Mouse (Mus musculus): ENCODE measurements around the gene Hdgf. TPM values are rescaled to one million over a fixed set of nuclear protein-coding genes. Genes with fewer than 3 reads are reported as not detected.

Gene Hdgf
- total and polyA plus RNA-seq, 3 experiments, result 578 to 1,810 (median 722) TPM

DNA sequence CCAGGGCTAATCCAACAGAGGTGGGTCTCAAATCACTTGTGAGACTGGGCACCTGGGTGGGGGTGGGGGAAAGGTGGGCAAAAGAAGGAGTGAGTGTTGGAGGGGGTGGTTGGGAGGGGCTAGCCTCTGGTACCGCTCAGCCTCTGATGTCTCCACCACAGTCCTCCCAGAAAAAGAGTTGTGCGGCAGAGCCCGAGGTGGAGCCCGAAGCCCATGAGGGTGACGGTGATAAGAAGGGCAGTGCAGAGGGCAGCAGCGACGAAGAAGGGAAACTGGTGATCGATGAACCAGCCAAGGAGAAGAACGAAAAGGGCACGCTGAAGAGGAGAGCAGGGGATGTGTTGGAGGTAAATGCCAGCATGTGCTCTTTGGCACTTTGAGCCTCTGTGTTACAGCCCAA, 7.8 kb downstream of the Hdgf start:
- DNase-seq (ENCODE audit: low spot score) (no peak), ATAC-seq (ENCODE audit: extremely low read depth, insufficient number of reproducible peaks, low FRiP score, poor library complexity, severe bottlenecking) (no peak)
- no peaks in the 10 kb centered on the region for H3K27me3 ChIP-seq (ENCODE audit: insufficient read depth, low read length)
- H3K4me1 ChIP-seq (ENCODE audit: insufficient read depth, low read depth, low read length), result peaks cover 82% of the 10 kb centered on the region
- no peak for TF ChIP-seq TAL1 (conservative IDR thresholded peaks at IDR 0.05; ENCODE audit: low read depth, low read length)
- no peak for TF ChIP-seq CTCF (IDR thresholded peaks at IDR 0.05; ENCODE audit: low read depth, low read length)
- TF ChIP-seq POLR2AphosphoS5 (IDR thresholded peaks at IDR 0.05; ENCODE audit: insufficient replicate concordance, low read depth, low read length), result no peak
- TF ChIP-seq GATA1 (IDR thresholded peaks at IDR 0.05; ENCODE audit: borderline replicate concordance, low read length), result no peak
- TF ChIP-seq GATA2 (IDR thresholded peaks at IDR 0.05; ENCODE audit: borderline replicate concordance, low read depth, low read length), result no peak
- H3K36me3 ChIP-seq (replicated peaks), result peaks cover 96% of the 10 kb centered on the region
- H3K9me3 ChIP-seq (replicated peaks), result no peaks in the 10 kb centered on the region
- peak overlapping the region; percentile 36; the same call in 1 of the 2 replicates for H3K4me3 ChIP-seq (ENCODE audit: low read depth, low read length)

DNA sequence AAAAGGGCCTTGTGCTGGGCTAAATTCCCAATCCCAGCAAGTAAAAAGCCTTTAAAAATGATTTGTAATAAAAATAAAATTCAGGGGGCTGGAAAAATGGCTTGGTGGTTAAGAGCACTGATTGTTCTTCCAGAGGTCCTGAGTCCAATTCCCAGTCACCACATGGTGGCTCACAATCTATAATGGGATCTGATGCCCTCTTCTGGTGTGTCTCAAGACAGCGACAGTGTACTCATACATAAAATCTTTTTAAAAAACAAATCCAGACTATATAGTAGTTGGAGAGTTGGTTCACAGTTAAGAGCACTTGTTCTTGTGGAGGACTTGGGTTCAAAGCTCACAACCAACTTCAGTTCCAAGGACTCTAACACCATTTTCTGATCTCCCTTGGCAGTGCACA, 10.9 kb downstream of the Hdgf start:
- DNase-seq (ENCODE audit: low spot score) (no peak), ATAC-seq (ENCODE audit: extremely low read depth, insufficient number of reproducible peaks, low FRiP score, poor library complexity, severe bottlenecking) (no peak)
- TF ChIP-seq GATA2 (IDR thresholded peaks at IDR 0.05; ENCODE audit: borderline replicate concordance, low read depth, low read length) (no peak), POLR2AphosphoS5 (IDR thresholded peaks at IDR 0.05; ENCODE audit: insufficient replicate concordance, low read depth, low read length) (no peak), GATA1 (IDR thresholded peaks at IDR 0.05; ENCODE audit: borderline replicate concordance, low read length) (no peak), CTCF (IDR thresholded peaks at IDR 0.05; ENCODE audit: low read depth, low read length) (no peak), TAL1 (conservative IDR thresholded peaks at IDR 0.05; ENCODE audit: low read depth, low read length) (no peak)
- Histone ChIP-seq H3K9me3 (replicated peaks) (no peaks in the 10 kb centered on the region), H3K4me1 (ENCODE audit: insufficient read depth, low read depth, low read length) (peaks cover 72% of the 10 kb centered on the region), H3K27me3 (ENCODE audit: insufficient read depth, low read length) (no peaks in the 10 kb centered on the region), H3K36me3 (replicated peaks) (peaks cover 81% of the 10 kb centered on the region), H3K4me3 (ENCODE audit: low read depth, low read length) (no peak overlapping the region)

DNA sequence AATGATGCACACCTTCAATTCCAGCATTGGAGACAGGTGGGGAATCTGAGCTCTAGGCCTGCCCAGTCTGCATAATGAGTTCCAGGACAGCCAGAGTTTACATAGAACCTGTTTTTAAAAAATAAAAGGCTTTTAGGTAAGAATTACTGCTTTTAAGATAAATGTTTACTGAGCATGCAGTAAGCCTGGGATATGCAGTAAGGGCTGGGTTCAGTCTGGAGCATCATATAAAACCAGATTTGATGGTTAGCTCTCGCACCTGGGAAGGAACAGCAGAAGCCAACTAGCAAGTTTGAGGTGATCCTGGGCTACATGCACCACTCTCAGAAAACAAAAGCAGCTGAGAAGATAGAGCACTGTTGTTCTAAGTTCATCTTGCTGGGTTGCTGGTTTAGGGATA, 12.4 kb downstream of the Hdgf start:
- DNase-seq (ENCODE audit: low spot score), result no peak
- H3K36me3 ChIP-seq (replicated peaks), result peaks cover 81% of the 10 kb centered on the region
- H3K4me3 ChIP-seq (ENCODE audit: low read depth, low read length), result no peak overlapping the region; the same call in 1 of the 2 replicates
- no peaks in the 10 kb centered on the region for H3K9me3 ChIP-seq (replicated peaks)
- TF ChIP-seq TAL1 (conservative IDR thresholded peaks at IDR 0.05; ENCODE audit: low read depth, low read length) (no peak), CTCF (IDR thresholded peaks at IDR 0.05; ENCODE audit: low read depth, low read length) (no peak), POLR2AphosphoS5 (IDR thresholded peaks at IDR 0.05; ENCODE audit: insufficient replicate concordance, low read depth, low read length) (no peak)
- ATAC-seq (ENCODE audit: extremely low read depth, insufficient number of reproducible peaks, low FRiP score, poor library complexity, severe bottlenecking), result no peak
- peaks cover 61% of the 10 kb centered on the region for H3K4me1 ChIP-seq (ENCODE audit: insufficient read depth, low read depth, low read length)
- no peaks in the 10 kb centered on the region for H3K27me3 ChIP-seq (ENCODE audit: insufficient read depth, low read length)

DNA sequence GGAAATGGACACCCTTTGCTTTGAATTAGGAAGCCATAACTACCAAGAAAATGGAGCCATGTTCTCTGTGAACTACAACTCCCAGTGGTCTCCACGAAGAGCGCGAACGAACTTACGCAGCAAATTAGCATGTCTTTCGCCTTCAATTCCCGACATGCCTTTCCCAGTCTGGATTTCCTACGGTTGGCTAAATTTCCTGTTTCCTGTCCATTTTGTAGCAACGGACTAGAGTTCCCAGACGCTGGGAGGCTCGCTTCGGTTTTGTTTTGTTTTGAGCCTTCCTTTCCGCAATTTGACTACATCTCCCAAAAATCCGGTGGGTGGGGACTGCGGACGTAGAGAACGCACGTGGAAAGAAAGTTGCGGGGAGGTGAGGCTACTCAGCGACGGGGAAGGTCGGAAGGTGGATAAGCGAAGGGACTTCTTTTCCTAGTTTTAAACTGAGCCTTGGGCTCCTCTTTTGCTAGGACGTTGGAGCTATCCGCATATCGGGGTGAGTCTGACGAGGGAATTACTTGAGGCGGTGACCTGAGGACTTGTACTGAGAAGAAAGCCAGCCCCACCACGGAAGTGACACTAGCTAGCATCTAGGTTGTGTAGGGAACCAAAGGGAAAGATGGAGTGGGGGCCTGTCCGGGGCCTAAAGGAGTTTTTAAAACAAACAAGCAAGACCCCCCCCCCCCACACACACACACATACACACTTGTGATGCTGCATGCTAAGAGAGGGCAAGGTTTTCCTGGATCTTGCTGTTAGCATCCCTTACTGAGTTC, 13.4 kb downstream of the Hdgf start, which contains the start of gene Mrpl24:
Mrpl24 (plus strand) TSS at position 171 of the 773 bp plus-strand sequence.
- ATAC-seq (ENCODE audit: extremely low read depth, insufficient number of reproducible peaks, low FRiP score, poor library complexity, severe bottlenecking) (peak; percentile 64), DNase-seq (ENCODE audit: low spot score) (peak; percentile 50)
- peaks cover 58% of the 10 kb centered on the region for H3K4me1 ChIP-seq (ENCODE audit: insufficient read depth, low read depth, low read length)
- peak within 1 kb of the TSS; percentile 73 for H3K4me3 ChIP-seq (ENCODE audit: low read depth, low read length)
- no peaks in the 10 kb centered on the region for H3K9me3 ChIP-seq (replicated peaks)
- TF ChIP-seq TAL1 (conservative IDR thresholded peaks at IDR 0.05; ENCODE audit: low read depth, low read length), result no peak
- TF ChIP-seq GATA2 (IDR thresholded peaks at IDR 0.05; ENCODE audit: borderline replicate concordance, low read depth, low read length), result no peak
- no peak for TF ChIP-seq GATA1 (IDR thresholded peaks at IDR 0.05; ENCODE audit: borderline replicate concordance, low read length)
- no peak for TF ChIP-seq POLR2AphosphoS5 (IDR thresholded peaks at IDR 0.05; ENCODE audit: insufficient replicate concordance, low read depth, low read length)
- TF ChIP-seq CTCF (IDR thresholded peaks at IDR 0.05; ENCODE audit: low read depth, low read length), result no peak
- no peaks in the 10 kb centered on the region for H3K27me3 ChIP-seq (ENCODE audit: insufficient read depth, low read length)
- peaks cover 81% of the 10 kb centered on the region for H3K36me3 ChIP-seq (replicated peaks)

DNA sequence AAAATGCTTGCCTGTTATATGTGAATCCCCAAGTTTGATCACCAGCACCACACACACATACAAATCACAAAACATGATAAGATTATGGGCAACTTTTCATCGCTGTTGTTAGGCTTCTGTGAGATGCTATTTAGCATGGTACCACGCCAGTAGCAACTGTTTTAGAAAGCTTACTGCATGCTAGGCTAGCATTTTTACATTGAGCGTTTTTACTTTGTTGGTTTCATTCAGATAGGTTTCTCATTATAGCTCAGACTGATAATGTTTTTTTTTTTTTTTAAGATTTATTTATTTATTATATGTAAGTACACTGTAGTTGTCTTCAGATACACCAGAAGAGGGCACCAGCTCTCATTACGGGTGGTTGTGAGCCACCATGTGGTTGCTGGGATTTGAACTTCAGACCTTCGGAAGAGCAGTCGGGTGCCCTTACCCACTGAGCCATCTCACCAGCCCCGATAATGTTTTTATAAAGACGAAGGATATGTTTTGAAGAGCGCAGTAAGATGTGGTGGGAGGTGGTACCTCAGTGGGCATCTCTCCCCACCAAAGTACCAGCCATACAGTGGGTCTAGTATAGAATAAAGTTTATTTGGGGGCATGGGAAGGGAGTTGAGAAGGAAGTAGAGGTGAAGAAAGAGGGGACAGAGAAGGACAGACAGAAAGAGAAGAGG, 14.3 kb downstream of the Hdgf start:
- no peak for ATAC-seq (ENCODE audit: extremely low read depth, insufficient number of reproducible peaks, low FRiP score, poor library complexity, severe bottlenecking)
- Histone ChIP-seq H3K36me3 (replicated peaks) (peaks cover 81% of the 10 kb centered on the region), H3K4me1 (ENCODE audit: insufficient read depth, low read depth, low read length) (peaks cover 58% of the 10 kb centered on the region), H3K27me3 (ENCODE audit: insufficient read depth, low read length) (no peaks in the 10 kb centered on the region), H3K9me3 (replicated peaks) (no peaks in the 10 kb centered on the region), H3K4me3 (ENCODE audit: low read depth, low read length) (peak overlapping the region; percentile 73)
- no peak for DNase-seq (ENCODE audit: low spot score)
- TF ChIP-seq TAL1 (conservative IDR thresholded peaks at IDR 0.05; ENCODE audit: low read depth, low read length) (no peak), POLR2AphosphoS5 (IDR thresholded peaks at IDR 0.05; ENCODE audit: insufficient replicate concordance, low read depth, low read length) (no peak), GATA2 (IDR thresholded peaks at IDR 0.05; ENCODE audit: borderline replicate concordance, low read depth, low read length) (no peak), CTCF (IDR thresholded peaks at IDR 0.05; ENCODE audit: low read depth, low read length) (no peak), GATA1 (IDR thresholded peaks at IDR 0.05; ENCODE audit: borderline replicate concordance, low read length) (no peak)

DNA sequence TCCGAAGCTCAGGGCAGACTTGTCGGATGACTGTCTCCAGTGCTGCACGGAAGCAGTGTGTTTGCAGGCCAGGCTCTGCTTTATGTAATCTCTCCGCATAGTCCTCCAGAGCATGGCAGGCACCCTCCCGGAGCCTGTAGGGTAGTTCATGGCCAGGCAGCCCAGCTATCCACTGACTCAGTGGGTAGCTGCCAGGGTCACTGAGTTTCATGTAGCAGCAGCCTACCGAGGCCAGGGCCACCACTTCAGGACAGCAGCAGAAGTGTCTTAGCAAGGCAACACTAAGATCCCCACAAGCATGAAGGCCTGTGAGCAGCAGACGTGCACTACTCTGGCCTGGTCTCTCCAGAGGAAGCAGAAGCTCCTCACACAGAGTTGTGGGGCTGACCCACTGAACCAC, 18.9 kb downstream of the Hdgf start:
- H3K36me3 ChIP-seq (replicated peaks), result peaks cover 79% of the 10 kb centered on the region
- no peaks in the 10 kb centered on the region for H3K9me3 ChIP-seq (replicated peaks)
- TF ChIP-seq GATA2 (IDR thresholded peaks at IDR 0.05; ENCODE audit: borderline replicate concordance, low read depth, low read length) (no peak), GATA1 (IDR thresholded peaks at IDR 0.05; ENCODE audit: borderline replicate concordance, low read length) (no peak), TAL1 (conservative IDR thresholded peaks at IDR 0.05; ENCODE audit: low read depth, low read length) (no peak), POLR2AphosphoS5 (IDR thresholded peaks at IDR 0.05; ENCODE audit: insufficient replicate concordance, low read depth, low read length) (0 out of 2 replicates have a peak, but pooled peaks have one; percentile 18)
- ATAC-seq (ENCODE audit: extremely low read depth, insufficient number of reproducible peaks, low FRiP score, poor library complexity, severe bottlenecking) (no peak), DNase-seq (ENCODE audit: low spot score) (no peak)
- no peaks in the 10 kb centered on the region for H3K27me3 ChIP-seq (ENCODE audit: insufficient read depth, low read length)
- no peak overlapping the region for H3K4me3 ChIP-seq (ENCODE audit: low read depth, low read length)
- peaks cover 62% of the 10 kb centered on the region for H3K4me1 ChIP-seq (ENCODE audit: insufficient read depth, low read depth, low read length)

Data from G1E (cell line).